Mouse (Mus musculus): ENCODE measurements around the gene Arglu1. TPM values are rescaled to one million over a fixed set of nuclear protein-coding genes. Genes with fewer than 3 reads are reported as not detected.

Gene Arglu1
- total and polyA plus RNA-seq, 3 experiments, result 35.1 to 135 (median 58.5) TPM

GRCm38 (mm10) chr8:8726547-8726946 lies 36.2 kb upstream of the Arglu1 start:
- no peaks in the 10 kb centered on the region for H3K27me3 ChIP-seq (replicated peaks)
- no peaks in the 10 kb centered on the region for H3K36me3 ChIP-seq (replicated peaks in 1 of 2; ENCODE audit: control insufficient read depth in 1 of 2, insufficient read depth in 1 of 2, low read length in 1 of 2)
- in situ Hi-C loops (cut with MboI; ENCODE audit: low pct_ligation_motif_present, low pct_unique_long_range_greater_than_20kb, low sequenced_read_pairs) (no loop called here), dilution Hi-C loops (cut with MboI; ENCODE audit: extremely low pct_ligation_motif_present, extremely low pct_unique_long_range_greater_than_20kb, low sequenced_read_pairs) (no loop called here)
- no peak overlapping the region for H3K27ac ChIP-seq (ENCODE audit: insufficient read depth, low read depth)
- no peak for TF ChIP-seq MEF2A (IDR thresholded peaks at IDR 0.05; ENCODE audit: borderline replicate concordance, low read depth, low read length)
- TF ChIP-seq ETS1 (conservative IDR thresholded peaks at IDR 0.05; ENCODE audit: low read depth, low read length), result no peak
- TF ChIP-seq BHLHE40 (IDR thresholded peaks at IDR 0.05; ENCODE audit: low read depth, low read length), result no peak
- no peak for TF ChIP-seq MAX (IDR thresholded peaks at IDR 0.05; ENCODE audit: low read length)
- no peak for TF ChIP-seq ELF1 (IDR thresholded peaks at IDR 0.05; ENCODE audit: low read depth, low read length)
- TF ChIP-seq MXI1 (IDR thresholded peaks at IDR 0.05; ENCODE audit: low read depth, low read length), result no peak
- no peak for TF ChIP-seq GABPA (IDR thresholded peaks at IDR 0.05; ENCODE audit: insufficient replicate concordance, low read depth, low read length)
- TF ChIP-seq JUND (conservative IDR thresholded peaks at IDR 0.05; ENCODE audit: low read depth, low read length), result no peak
- no peak for TF ChIP-seq SMC3 (IDR thresholded peaks at IDR 0.05; ENCODE audit: low read depth, low read length)
- no peak for TF ChIP-seq NRF1 (IDR thresholded peaks at IDR 0.05; ENCODE audit: low read depth, low read length)
- no peak for TF ChIP-seq UBTF (IDR thresholded peaks at IDR 0.05; ENCODE audit: low read depth, low read length)
- no peak for TF ChIP-seq SIN3A (IDR thresholded peaks at IDR 0.05; ENCODE audit: low read length)
- no peaks in the 10 kb centered on the region for H3K4me1 ChIP-seq (ENCODE audit: control insufficient read depth in 1 of 2, insufficient read depth in 2 of 2)
- no peak overlapping the region for H3K4me3 ChIP-seq (replicated peaks in 1 of 3; ENCODE audit: low read depth in 2 of 3, low read length in 2 of 3, poor library complexity in 1 of 3)
- H3K9me3 ChIP-seq (replicated peaks; ENCODE audit: low read length), result peaks cover 35% of the 10 kb centered on the region
- no peak overlapping the region for H3K4me2 ChIP-seq (ENCODE audit: insufficient read depth, low read depth, poor library complexity, severe bottlenecking)
- H3K9ac ChIP-seq (ENCODE audit: insufficient read depth, low read depth), result no peak overlapping the region
- no peak for DNase-seq (ENCODE audit: extremely low read depth)
- H3K79me2 ChIP-seq (replicated peaks; ENCODE audit: control insufficient read depth, extremely low read depth, insufficient read depth, poor library complexity, severe bottlenecking), result no peaks in the 10 kb centered on the region

- in situ Hi-C loops (cut with MboI; ENCODE audit: low pct_ligation_motif_present, low pct_unique_long_range_greater_than_20kb, low sequenced_read_pairs), result no loop called here
- no peak for TF ChIP-seq MXI1 (IDR thresholded peaks at IDR 0.05; ENCODE audit: low read depth, low read length)
- TF ChIP-seq TCF12 (IDR thresholded peaks at IDR 0.05; ENCODE audit: low read depth, low read length), result no peak
- TF ChIP-seq IRF4 (IDR thresholded peaks at IDR 0.05; ENCODE audit: low read depth, low read length), result no peak
- no peak for TF ChIP-seq UBTF (IDR thresholded peaks at IDR 0.05; ENCODE audit: low read depth, low read length)
- no peak for TF ChIP-seq SIN3A (IDR thresholded peaks at IDR 0.05; ENCODE audit: low read length)
- no peak for TF ChIP-seq CTCF (conservative IDR thresholded peaks at IDR 0.05 in 1 of 2, IDR thresholded peaks at IDR 0.05 in 1 of 2; ENCODE audit: low read depth in 2 of 2, low read length in 2 of 2)
- no peak for TF ChIP-seq GABPA (IDR thresholded peaks at IDR 0.05; ENCODE audit: insufficient replicate concordance, low read depth, low read length)
- TF ChIP-seq JUN (IDR thresholded peaks at IDR 0.05; ENCODE audit: insufficient read depth, low read depth, low read length), result no peak
- TF ChIP-seq RAD21 (IDR thresholded peaks at IDR 0.05; ENCODE audit: low read depth, low read length), result no peak
- no peak for TF ChIP-seq ZKSCAN1 (IDR thresholded peaks at IDR 0.05; ENCODE audit: borderline replicate concordance, low read depth, low read length)
- no peak for TF ChIP-seq E2F4 (IDR thresholded peaks at IDR 0.05; ENCODE audit: insufficient replicate concordance, low read depth, low read length)
- no peak for TF ChIP-seq ZNF384 (IDR thresholded peaks at IDR 0.05; ENCODE audit: low read depth, low read length)
- TF ChIP-seq CHD2 (IDR thresholded peaks at IDR 0.05; ENCODE audit: low read length), result no peak
- Histone ChIP-seq H3K4me1 (ENCODE audit: control insufficient read depth in 1 of 2, insufficient read depth in 2 of 2) (0 out of 4 replicates have a peak, but pooled peaks cover 3% of the 10 kb centered on the region in 2 experiments), H3K4me2 (ENCODE audit: insufficient read depth, low read depth, poor library complexity, severe bottlenecking) (no peak overlapping the region), H3K79me2 (replicated peaks; ENCODE audit: control insufficient read depth, extremely low read depth, insufficient read depth, poor library complexity, severe bottlenecking) (no peaks in the 10 kb centered on the region), H3K36me3 (replicated peaks in 1 of 2; ENCODE audit: control insufficient read depth in 1 of 2, insufficient read depth in 1 of 2, low read length in 1 of 2) (no peaks in the 10 kb centered on the region), H3K9me3 (replicated peaks; ENCODE audit: low read length) (peaks cover under 1% of the 10 kb centered on the region), H3K27ac (ENCODE audit: insufficient read depth, low read depth) (no peak overlapping the region), H3K9ac (ENCODE audit: insufficient read depth, low read depth) (no peak overlapping the region), H3K27me3 (replicated peaks) (no peaks in the 10 kb centered on the region), H3K4me3 (replicated peaks in 1 of 3; ENCODE audit: low read depth in 2 of 3, low read length in 2 of 3, poor library complexity in 1 of 3) (no peak overlapping the region)
- dilution Hi-C loops (cut with MboI; ENCODE audit: extremely low pct_ligation_motif_present, extremely low pct_unique_long_range_greater_than_20kb, low sequenced_read_pairs), result no loop called here
- DNase-seq (ENCODE audit: extremely low read depth), result no peak
Observed at GRCm38 (mm10) chr8:8704813-8705212, 14.5 kb upstream of the Arglu1 start.
